ENCODE assay signal across 27 mouse cellular contexts in the genomic region with DNA sequence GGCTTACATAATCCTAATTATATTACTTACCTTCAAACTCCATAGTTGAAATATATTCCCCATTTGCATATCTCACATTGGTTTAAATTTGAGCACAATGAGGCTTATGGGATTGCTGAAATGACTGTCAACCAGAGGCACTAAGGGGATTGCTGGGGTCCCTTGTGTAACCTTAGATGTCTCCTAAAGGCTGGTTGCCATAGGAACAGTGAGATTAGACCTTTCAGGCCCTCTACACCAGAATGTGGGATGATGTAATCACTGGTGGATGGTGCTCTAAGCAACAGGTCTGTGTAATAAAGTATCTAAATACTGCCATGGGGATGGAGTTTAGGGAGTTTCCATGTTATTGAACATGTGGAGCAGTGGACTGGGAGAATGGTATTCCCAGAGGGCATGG.
"Had no signal": no experiment of that assay in that cellular context is flagged by ENCODE, and none has a peak within 500 bp of the region (broad histone marks: within the 10 kb centered on the region; RNA-seq: fewer than 3 reads in every experiment).

No protein-coding gene starts in this region.

- H3K36me3 ChIP-seq: embryonic facial prominence, embryonic 12.5 days; embryonic facial prominence, embryonic 13.5 days; forebrain, embryonic 10.5 days; forebrain, embryonic 12.5 days; forebrain, embryonic 15.5 days; heart, embryonic 10.5 days; heart, embryonic 12.5 days had no signal

- H3K9me3 ChIP-seq: embryonic facial prominence, embryonic 12.5 days; embryonic facial prominence, embryonic 13.5 days; forebrain, embryonic 10.5 days; forebrain, embryonic 12.5 days; forebrain, embryonic 13.5 days; forebrain, embryonic 15.5 days; heart, embryonic 10.5 days; heart, embryonic 12.5 days had no signal

- H3K27me3 ChIP-seq: embryonic facial prominence, embryonic 12.5 days; embryonic facial prominence, embryonic 13.5 days; forebrain, embryonic 12.5 days; forebrain, embryonic 13.5 days; forebrain, embryonic 15.5 days; heart, embryonic 12.5 days had no signal

- DNase-seq: cerebellum, adult 9-11 months; cerebellum, postnatal 10 days; cerebellum, postnatal 14 days; cerebellum, postnatal 25 days; cerebellum, postnatal 36 days; embryo, embryonic 11 days; forebrain, postnatal 0 days; gastrocnemius, adult 2 months; gastrocnemius, postnatal 10 days; gastrocnemius, postnatal 14 days; gastrocnemius, postnatal 25 days; gastrocnemius, postnatal 36 days; heart, adult 11 months; heart, adult 18-20 months; heart, adult 2 months had no signal

- H3K4me1 ChIP-seq: embryonic facial prominence, embryonic 12.5 days; embryonic facial prominence, embryonic 13.5 days; forebrain, embryonic 12.5 days; forebrain, embryonic 13.5 days; forebrain, embryonic 15.5 days; heart, embryonic 10.5 days; heart, embryonic 12.5 days had no signal

- H3K4me2 ChIP-seq: embryonic facial prominence, embryonic 12.5 days; embryonic facial prominence, embryonic 13.5 days; forebrain, embryonic 12.5 days; forebrain, embryonic 13.5 days; forebrain, embryonic 15.5 days; heart, embryonic 11.5 days; heart, embryonic 12.5 days had no signal

- H3K9ac ChIP-seq: embryonic facial prominence, embryonic 12.5 days; embryonic facial prominence, embryonic 13.5 days; forebrain, embryonic 12.5 days; forebrain, embryonic 13.5 days; forebrain, embryonic 15.5 days; forebrain, postnatal 0 days; heart, embryonic 12.5 days had no signal

- H3K27ac ChIP-seq: embryonic facial prominence, embryonic 12.5 days; embryonic facial prominence, embryonic 13.5 days; forebrain, embryonic 10.5 days; forebrain, embryonic 12.5 days; forebrain, embryonic 13.5 days; forebrain, embryonic 15.5 days; gastrocnemius, adult 2 months; heart, adult 2 months; heart, embryonic 10.5 days had no signal

- ATAC-seq: forebrain, embryonic 13.5 days; forebrain, embryonic 14.5 days; forebrain, embryonic 15.5 days; forebrain, embryonic 16.5 days; forebrain, postnatal 0 days had no signal

- H3K4me3 ChIP-seq: embryonic facial prominence, embryonic 12.5 days; embryonic facial prominence, embryonic 13.5 days; erythroblast, embryonic 14.5 days; forebrain, embryonic 10.5 days; forebrain, embryonic 12.5 days; forebrain, embryonic 13.5 days; forebrain, embryonic 15.5 days; gastrocnemius, adult 2 months; heart, adult 2 months; heart, embryonic 10.5 days; heart, embryonic 12.5 days had no signal
